Mouse (Mus musculus) cortical plate, adult 2 months (tissue): ENCODE data around the gene Uvrag. TPM values are rescaled to one million over a fixed set of nuclear protein-coding genes. Genes with fewer than 3 reads are reported as not detected.
A peak's percentile ranks its signal among the peaks of the same experiment; 100 is the strongest.

Source experiments
- H3K27ac ChIP-seq: fragments of 200-500 bp; 2 replicates; pipeline ENCODE4 v1.5.1; 2012; ENCODE audit warnings: low read length, control low read depth, inconsistent platforms; ENCODE audit not compliant: insufficient read depth
- H3K4me1 ChIP-seq: fragments of 200-500 bp; 2 replicates; pipeline ENCODE4 v1.6.1; 2011; ENCODE audit warnings: low read length; ENCODE audit not compliant: control insufficient read depth, insufficient read depth
- H3K4me3 ChIP-seq: fragments of 200-500 bp; 2 replicates; pipeline ENCODE4 v1.5.1; 2011; ENCODE audit warnings: mild to moderate bottlenecking, low read length, control low read depth; ENCODE audit not compliant: insufficient read depth
- CTCF ChIP-seq: fragments of 200-500 bp; IDR thresholded peaks from 2 replicates; pipeline ENCODE4 v1.5.1; 2011; ENCODE audit warnings: mild to moderate bottlenecking, control low read depth, low read length; ENCODE audit not compliant: insufficient read depth; ENCODE audit errors: extremely low read depth
- POLR2A ChIP-seq: fragments of 200-500 bp; IDR thresholded peaks from 2 replicates; pipeline ENCODE4 v1.6.1; 2011; ENCODE audit warnings: mild to moderate bottlenecking, low read length, control low read depth; ENCODE audit not compliant: insufficient read depth; ENCODE audit errors: extremely low read depth
- polyA plus RNA-seq: library from polyadenylated mRNA; depleted of rRNA; stranded (reverse); fragments of >200 nt; gene quantifications from 2 replicates; pipeline ENCODE4 v1.2.3, GENCODE M21; 2012

The Uvrag gene
- polyA plus RNA-seq, 1 experiment = 18.0 TPM

- no peak for TF ChIP-seq CTCF
- TF ChIP-seq POLR2A = no peak
- H3K4me1 ChIP-seq = peaks cover 15% of the 10 kb centered on the region
- no peak overlapping the region for H3K27ac ChIP-seq
- H3K4me3 ChIP-seq = no peak overlapping the region
Observed at GRCm38 (mm10) chr7:99166159-99166558, 25.2 kb upstream of the Uvrag start.

- no peak for TF ChIP-seq POLR2A
- TF ChIP-seq CTCF = no peak
- Histone ChIP-seq H3K4me1 (peaks cover 15% of the 10 kb centered on the region), H3K4me3 (no peak overlapping the region), H3K27ac (no peak overlapping the region)
Observed at GRCm38 (mm10) chr7:99164873-99165410, 24.0 kb upstream of the Uvrag start.

GRCm38 (mm10) chr7:99162462-99162861, 21.5 kb upstream of the Uvrag start:
- H3K4me3 ChIP-seq = no peak overlapping the region
- no peak overlapping the region for H3K27ac ChIP-seq
- H3K4me1 ChIP-seq = peaks cover 10% of the 10 kb centered on the region
- TF ChIP-seq POLR2A (no peak), CTCF (peak; percentile 31; the same call in 1 of the 2 replicates)

- Histone ChIP-seq H3K4me1 (peaks cover 10% of the 10 kb centered on the region), H3K4me3 (no peak overlapping the region), H3K27ac (no peak overlapping the region)
- TF ChIP-seq CTCF (no peak), POLR2A (no peak)
Observed at GRCm38 (mm10) chr7:99161961-99162360, 21.0 kb upstream of the Uvrag start.

- Histone ChIP-seq H3K4me1 (peaks cover 10% of the 10 kb centered on the region), H3K4me3 (no peak overlapping the region), H3K27ac (no peak overlapping the region)
- TF ChIP-seq POLR2A = no peak
- TF ChIP-seq CTCF = no peak
Observed at GRCm38 (mm10) chr7:99161529-99161928, 20.6 kb upstream of the Uvrag start.

- TF ChIP-seq POLR2A (no peak), CTCF (no peak)
- Histone ChIP-seq H3K27ac (no peak overlapping the region), H3K4me3 (no peak overlapping the region), H3K4me1 (peaks cover 8% of the 10 kb centered on the region)
Observed at GRCm38 (mm10) chr7:99160995-99161394, 20.1 kb upstream of the Uvrag start.

GRCm38 (mm10) chr7:99159446-99159845, 18.5 kb upstream of the Uvrag start:
- TF ChIP-seq CTCF = no peak
- no peak overlapping the region for H3K27ac ChIP-seq
- no peak overlapping the region for H3K4me3 ChIP-seq
- peaks cover 2% of the 10 kb centered on the region; the same call in 1 of the 2 replicates for H3K4me1 ChIP-seq

- Histone ChIP-seq H3K4me1 (no peaks in the 10 kb centered on the region), H3K4me3 (no peak overlapping the region), H3K27ac (no peak overlapping the region)
- TF ChIP-seq CTCF = no peak
- TF ChIP-seq POLR2A = no peak
Observed at GRCm38 (mm10) chr7:99158904-99159303, 18.0 kb upstream of the Uvrag start.

GRCm38 (mm10) chr7:99158011-99158410, 17.1 kb upstream of the Uvrag start:
- no peak overlapping the region for H3K4me3 ChIP-seq
- no peak overlapping the region for H3K27ac ChIP-seq
- no peaks in the 10 kb centered on the region for H3K4me1 ChIP-seq
- TF ChIP-seq POLR2A = no peak

GRCm38 (mm10) chr7:99156737-99157136, 15.8 kb upstream of the Uvrag start:
- TF ChIP-seq CTCF (no peak), POLR2A (no peak)
- Histone ChIP-seq H3K4me3 (no peak overlapping the region), H3K4me1 (no peaks in the 10 kb centered on the region), H3K27ac (no peak overlapping the region)
